In genomic region chr4:32889996-32890734, GRCm38 (mm10) we compare ENCODE assay signal across 10 mouse cellular contexts.
DNase-seq lines count a peak whose midpoint lies in the region; ATAC-seq and TF ChIP-seq lines count a peak whose summit lies in the region.
"Had no signal": no experiment of that assay in that cellular context is flagged by ENCODE, and none has a peak within 500 bp of the region (broad histone marks: within the 10 kb centered on the region; RNA-seq: fewer than 3 reads in every experiment).

No protein-coding gene starts in this region.

- peak; percentile 60; the same call in 1 of the 2 replicates for TF ChIP-seq EP300 in heart, postnatal 0 days (IDR thresholded peaks at IDR 0.05; ENCODE audit: low read depth)
- TF ChIP-seq EP300 in liver, postnatal 0 days (IDR thresholded peaks at IDR 0.05; ENCODE audit: low read depth), result no peak

- H3K9me3 ChIP-seq in forebrain, embryonic 13.5 days (replicated peaks), result peaks cover 20% of the 10 kb centered on the region
- H3K9me3 ChIP-seq in heart, postnatal 0 days (replicated peaks; ENCODE audit: control insufficient read depth, low read length), result no peaks in the 10 kb centered on the region
- peaks cover 18% of the 10 kb centered on the region; the same call in 1 of the 2 replicates for H3K9me3 ChIP-seq in neural tube, embryonic 15.5 days (replicated peaks)
- H3K9me3 ChIP-seq in liver, postnatal 0 days (ENCODE audit: low read length), result no peaks in the 10 kb centered on the region
- H3K9me3 ChIP-seq: G1E; liver, embryonic 13.5 days had no signal

- H3K4me3 ChIP-seq in left cerebral cortex, adult 2 months, result no peak overlapping the region
- no peak overlapping the region for H3K4me3 ChIP-seq in forebrain, embryonic 13.5 days
- peak overlapping the region; percentile 33; the same call in 1 of the 2 replicates for H3K4me3 ChIP-seq in heart, postnatal 0 days (ENCODE audit: low read depth, low read length)
- no peak overlapping the region for H3K4me3 ChIP-seq in neural tube, embryonic 15.5 days (replicated peaks)
- H3K4me3 ChIP-seq in liver, postnatal 0 days (ENCODE audit: low read depth, low read length), result no peak overlapping the region
- H3K4me3 ChIP-seq: liver, embryonic 13.5 days had no signal

- TF ChIP-seq CTCF in left cerebral cortex, adult 2 months (IDR thresholded peaks at IDR 0.05), result no peak
- TF ChIP-seq CTCF in heart, postnatal 0 days (IDR thresholded peaks at IDR 0.05; ENCODE audit: low read depth), result peak; percentile 37
- TF ChIP-seq CTCF in liver, postnatal 0 days (IDR thresholded peaks at IDR 0.05; ENCODE audit: low read depth), result no peak

- intact Hi-C loops in left cerebral cortex, adult 2 months (cut with DNase I), result no loop called here

- no peak for ATAC-seq in forebrain, embryonic 13.5 days
- peak; percentile 60 for ATAC-seq in heart, postnatal 0 days (ENCODE audit: insufficient read depth, low read depth)
- no peak for ATAC-seq in neural tube, embryonic 15.5 days (ENCODE audit: low FRiP score)
- no peak for ATAC-seq in liver, postnatal 0 days

- no peak overlapping the region for H3K4me2 ChIP-seq in forebrain, embryonic 13.5 days
- peak overlapping the region; percentile 60 for H3K4me2 ChIP-seq in heart, postnatal 0 days (ENCODE audit: low read depth, low read length)
- H3K4me2 ChIP-seq in neural tube, embryonic 15.5 days, result no peak overlapping the region
- H3K4me2 ChIP-seq in liver, postnatal 0 days (ENCODE audit: low read depth, low read length), result no peak overlapping the region
- H3K4me2 ChIP-seq: liver, embryonic 13.5 days had no signal

- WGBS in forebrain, embryonic 13.5 days, result 65% methylated on average over 10 of the region's 10 CpGs
- 14% methylated on average over 10 of the region's 10 CpGs for WGBS in heart, postnatal 0 days
- 44% methylated on average over 10 of the region's 10 CpGs for WGBS in neural tube, embryonic 15.5 days
- WGBS in liver, postnatal 0 days (ENCODE audit: insufficient replicate concordance), result 64% methylated on average over 10 of the region's 10 CpGs

- H3K36me3 ChIP-seq in forebrain, embryonic 13.5 days (ENCODE audit: poor library complexity, severe bottlenecking), result peaks cover 21% of the 10 kb centered on the region
- H3K36me3 ChIP-seq in heart, postnatal 0 days (replicated peaks; ENCODE audit: control insufficient read depth, insufficient read depth, low read length), result no peaks in the 10 kb centered on the region
- H3K36me3 ChIP-seq in neural tube, embryonic 15.5 days, result 0 out of 2 replicates have a peak, but pooled peaks cover 7% of the 10 kb centered on the region
- no peaks in the 10 kb centered on the region for H3K36me3 ChIP-seq in liver, postnatal 0 days (replicated peaks; ENCODE audit: insufficient read depth, low read length)
- H3K36me3 ChIP-seq: G1E; liver, embryonic 13.5 days had no signal

- no peak for DNase-seq in left cerebral cortex, adult 2 months (ENCODE audit: extremely low spot score in 1 of 2, low spot score in 2 of 2)
- no peak for DNase-seq in left cerebral cortex, adult 9 months (ENCODE audit: low spot score in 2 of 2)
- DNase-seq in heart, postnatal 0 days (ENCODE audit: low spot score), result peak; percentile 57
- DNase-seq in cerebellum, adult 8-10 months, result no peak
- DNase-seq in cerebellum, adult 18-20 months, result no peak
- no peak for DNase-seq in liver, postnatal 0 days
- DNase-seq: liver, embryonic 13.5 days had no signal

- no peaks in the 10 kb centered on the region for H3K27me3 ChIP-seq in forebrain, embryonic 13.5 days
- no peaks in the 10 kb centered on the region for H3K27me3 ChIP-seq in heart, postnatal 0 days (ENCODE audit: control insufficient read depth, insufficient read depth, low read length)
- H3K27me3 ChIP-seq in neural tube, embryonic 15.5 days (replicated peaks), result 0 out of 2 replicates have a peak, but pooled peaks cover 3% of the 10 kb centered on the region
- H3K27me3 ChIP-seq in liver, postnatal 0 days (ENCODE audit: insufficient read depth, low read length), result no peaks in the 10 kb centered on the region

- H3K9ac ChIP-seq in forebrain, embryonic 13.5 days, result no peak overlapping the region
- no peak overlapping the region for H3K9ac ChIP-seq in heart, postnatal 0 days (replicated peaks; ENCODE audit: low read depth, low read length)
- no peak overlapping the region for H3K9ac ChIP-seq in neural tube, embryonic 15.5 days (replicated peaks)
- no peak overlapping the region for H3K9ac ChIP-seq in liver, postnatal 0 days (replicated peaks)
- H3K9ac ChIP-seq: liver, embryonic 13.5 days had no signal

- peak overlapping the region; percentile 53 for H3K27ac ChIP-seq in left cerebral cortex, adult 2 months
- peak overlapping the region; percentile 91 for H3K27ac ChIP-seq in forebrain, embryonic 13.5 days
- H3K27ac ChIP-seq in heart, postnatal 0 days (ENCODE audit: low read depth), result peak overlapping the region; percentile 73
- H3K27ac ChIP-seq in neural tube, embryonic 15.5 days (replicated peaks), result peak overlapping the region; percentile 58
- H3K27ac ChIP-seq in liver, postnatal 0 days (ENCODE audit: low read depth), result no peak overlapping the region
- H3K27ac ChIP-seq: liver, embryonic 13.5 days had no signal

- peaks cover 40% of the 10 kb centered on the region for H3K4me1 ChIP-seq in forebrain, embryonic 13.5 days
- peaks cover 11% of the 10 kb centered on the region; the same call in 1 of the 2 replicates for H3K4me1 ChIP-seq in heart, postnatal 0 days (ENCODE audit: control insufficient read depth, insufficient read depth)
- peaks cover 13% of the 10 kb centered on the region for H3K4me1 ChIP-seq in neural tube, embryonic 15.5 days
- H3K4me1 ChIP-seq in liver, postnatal 0 days (ENCODE audit: insufficient read depth), result no peaks in the 10 kb centered on the region
- H3K4me1 ChIP-seq: liver, embryonic 13.5 days had no signal
